Mouse (Mus musculus) ovary, postnatal 10 days (tissue): Measurements from ENCODE around the gene Bnc2.

Experiments
- DNase-seq: peaks from one replicate; pipeline ENCODE4 v3.0.0; 2022; ENCODE audit warnings: low spot score

Bnc2 gene

GRCm38 (mm10) chr4:84507551-84507950 is 167.5 kb downstream of the Bnc2 start:
- no peak for DNase-seq

- no peak for DNase-seq
Observed at GRCm38 (mm10) chr4:84502581-84503269, 172.3 kb downstream of the Bnc2 start.

- no peak for DNase-seq
Observed at GRCm38 (mm10) chr4:84500796-84501349, 174.2 kb downstream of the Bnc2 start.

GRCm38 (mm10) chr4:84500259-84500658 is 174.8 kb downstream of the Bnc2 start:
- DNase-seq, result no peak

GRCm38 (mm10) chr4:84498469-84498868 is 176.6 kb downstream of the Bnc2 start:
- no peak for DNase-seq

GRCm38 (mm10) chr4:84488323-84488722 is 186.8 kb downstream of the Bnc2 start:
- DNase-seq, result no peak

- DNase-seq, result no peak
Observed at GRCm38 (mm10) chr4:84482680-84483079, 192.4 kb downstream of the Bnc2 start.

- no peak for DNase-seq
Observed at GRCm38 (mm10) chr4:84472643-84473042, 202.4 kb downstream of the Bnc2 start.

- DNase-seq, result no peak
Observed at GRCm38 (mm10) chr4:84470106-84470885, 204.8 kb downstream of the Bnc2 start.

GRCm38 (mm10) chr4:84469400-84469799 is 205.7 kb downstream of the Bnc2 start:
- DNase-seq, result no peak

GRCm38 (mm10) chr4:84467722-84468121 is 207.4 kb downstream of the Bnc2 start:
- no peak for DNase-seq

- no peak for DNase-seq
Observed at GRCm38 (mm10) chr4:84458218-84458560, 216.9 kb downstream of the Bnc2 start.

- DNase-seq, result no peak
Observed at GRCm38 (mm10) chr4:84457512-84458217, 217.4 kb downstream of the Bnc2 start.

- no peak for DNase-seq
Observed at GRCm38 (mm10) chr4:84456853-84457249, 218.2 kb downstream of the Bnc2 start.

GRCm38 (mm10) chr4:84456198-84456852 is 218.8 kb downstream of the Bnc2 start:
- no peak for DNase-seq

- no peak for DNase-seq
Observed at GRCm38 (mm10) chr4:84454493-84454892, 220.6 kb downstream of the Bnc2 start.

GRCm38 (mm10) chr4:84453586-84453985 is 221.5 kb downstream of the Bnc2 start:
- no peak for DNase-seq

GRCm38 (mm10) chr4:84452642-84453041 is 222.4 kb downstream of the Bnc2 start:
- no peak for DNase-seq

GRCm38 (mm10) chr4:84449246-84450005 is 225.6 kb downstream of the Bnc2 start:
- DNase-seq, result no peak

GRCm38 (mm10) chr4:84433324-84433723 is 241.8 kb downstream of the Bnc2 start:
- no peak for DNase-seq
